Mouse (Mus musculus) megakaryocyte progenitor cell, adult 5-6 weeks (primary cell): ENCODE measurements at regions not wholly inside any gene's neighbourhood (a gene's known extent, or its start where the extent isn't known, plus 50 kb on each side); places are given as distances from the start of the nearest gene placed in this dataset.

Experiments
- ATAC-seq: replicated peaks from 2 replicates; pipeline ENCODE4 v1.8.0; 2016; ENCODE audit warnings: mild to moderate bottlenecking, moderate TSS enrichment, inconsistent platforms; ENCODE audit not compliant: poor library complexity

DNA sequence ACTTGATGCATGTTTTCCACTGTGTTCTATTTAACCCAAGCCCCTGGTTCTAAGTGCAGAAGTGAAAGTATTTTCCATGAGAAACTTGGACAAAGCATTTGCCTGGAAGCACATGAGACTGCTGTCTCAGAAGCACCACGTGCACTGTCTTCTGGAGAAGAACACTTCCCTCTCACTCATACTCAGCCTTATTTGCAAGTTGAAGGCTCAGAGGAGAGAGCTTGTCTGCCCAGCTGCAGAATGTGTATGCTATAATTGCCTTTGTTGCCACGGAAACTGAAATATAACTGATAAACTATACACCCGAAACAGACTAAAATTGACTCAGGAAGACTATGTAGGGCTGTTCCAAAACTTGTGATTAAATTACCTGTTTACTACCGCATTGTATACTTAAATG is 3230.3 kb downstream of the 9330182O14Rik start:
- ATAC-seq = no peak

DNA sequence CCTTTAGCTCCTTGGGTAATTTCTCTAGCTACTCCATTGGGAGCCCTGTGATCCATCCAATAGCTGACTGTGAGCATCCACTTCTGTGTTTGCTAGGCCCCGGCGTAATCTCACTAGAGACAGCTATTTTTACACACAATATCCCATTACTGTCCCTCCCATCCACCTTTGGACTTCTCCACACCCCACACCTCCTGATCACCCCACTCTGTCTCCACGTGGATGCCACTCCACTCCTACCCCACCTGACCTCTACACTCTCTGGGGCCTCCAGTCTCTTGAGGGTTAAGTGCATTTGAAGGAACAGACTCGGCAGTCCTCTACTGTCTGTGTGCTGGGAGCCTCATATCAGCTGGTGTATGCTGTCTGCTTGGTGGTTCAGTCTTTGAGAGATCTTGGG is 3238.9 kb downstream of the 9330182O14Rik start:
- ATAC-seq = no peak

DNA sequence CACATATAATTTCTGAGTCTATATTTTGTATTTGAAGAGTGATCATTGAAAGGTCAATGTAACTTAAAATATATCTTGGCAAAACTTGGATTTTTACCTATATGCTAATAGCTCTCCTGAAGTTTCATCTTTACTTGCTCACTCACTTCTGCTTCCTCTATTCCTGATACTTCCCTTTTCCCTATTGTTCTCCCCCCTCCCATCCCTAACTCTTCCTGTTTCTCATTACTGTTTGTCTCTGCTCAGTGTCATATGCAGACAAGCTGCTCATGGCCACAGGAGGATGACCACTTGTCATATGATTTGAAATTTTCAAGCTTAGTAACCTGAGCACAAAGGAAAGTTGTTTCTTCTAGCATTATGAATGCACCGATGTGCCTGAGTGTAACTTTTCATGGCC is 3248.2 kb downstream of the 9330182O14Rik start:
- ATAC-seq = peak; percentile 76

DNA sequence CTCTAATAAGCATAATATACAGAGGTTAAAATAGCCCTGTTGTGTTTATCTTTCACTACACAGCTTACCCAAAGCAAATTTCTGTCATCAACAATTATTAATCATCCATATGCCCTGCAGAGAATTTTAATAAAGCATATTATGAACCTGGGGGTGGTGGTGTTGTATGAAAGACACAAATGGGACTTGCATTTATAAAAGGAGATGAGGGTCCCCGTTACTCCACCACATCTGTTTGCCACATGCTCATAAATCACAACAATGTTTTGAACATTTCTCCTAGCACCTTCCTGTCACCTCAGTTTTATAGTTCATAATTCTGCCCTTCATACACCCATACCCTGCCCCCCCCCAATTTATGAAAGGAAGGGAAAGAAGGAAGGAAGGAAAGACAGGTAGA is 3265.7 kb downstream of the 9330182O14Rik start:
- ATAC-seq = no peak

DNA sequence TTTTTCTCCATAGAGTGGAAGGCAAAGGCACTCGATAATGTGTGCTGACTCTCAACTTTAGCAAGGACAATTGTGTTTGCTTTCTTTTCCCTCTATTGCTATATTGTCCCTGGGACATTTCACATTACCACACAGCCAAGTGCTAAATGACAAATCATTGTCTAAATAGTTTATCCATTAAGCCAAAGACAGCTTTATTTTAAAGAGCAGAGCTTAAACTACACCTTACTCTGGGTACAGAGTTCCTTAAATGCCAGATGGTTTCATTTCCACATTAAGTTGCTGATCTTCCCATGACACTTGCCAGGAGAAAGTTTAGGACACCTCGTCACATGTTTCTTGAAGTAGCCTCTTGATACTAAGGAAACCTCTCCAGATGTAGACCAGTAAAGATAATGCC is 3269.4 kb downstream of the 9330182O14Rik start:
- ATAC-seq = no peak
